Mouse (Mus musculus) urinary bladder, postnatal 14 days (tissue): Measurements from ENCODE around the gene Vsx1.

Source experiments
- DNase-seq: peaks from one replicate; pipeline ENCODE4 v3.0.0; 2021; ENCODE audit warnings: low spot score

Gene Vsx1

DNA sequence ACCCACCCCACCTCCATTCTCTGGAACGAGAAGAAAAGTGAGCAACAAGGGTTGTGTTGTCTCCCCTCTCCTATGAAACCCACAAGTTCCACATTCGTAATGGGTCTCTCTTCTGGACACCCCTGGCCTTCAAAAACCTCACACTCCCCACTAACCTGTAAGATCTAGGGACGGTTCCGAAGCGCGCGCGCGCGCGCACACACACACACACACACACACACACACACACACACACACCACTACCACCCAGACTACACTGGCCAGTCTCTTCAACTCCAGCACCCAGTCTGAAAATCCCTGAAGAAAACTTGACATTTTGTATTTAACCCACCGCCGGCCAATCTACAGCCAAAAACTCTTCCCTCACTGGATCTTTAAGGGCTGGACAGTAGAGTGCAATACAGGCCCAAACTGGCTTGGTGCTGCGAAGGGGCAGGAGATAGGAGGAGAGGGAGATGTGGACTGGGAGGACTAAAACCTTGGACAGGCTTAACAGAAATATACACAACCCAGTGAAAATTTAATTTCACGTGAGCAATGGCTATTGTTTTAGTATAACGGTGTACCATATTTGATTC is at the start of gene Vsx1:
Gene Vsx1 (minus strand): TSS at position 138 of the 578 bp plus-strand sequence.
- no peak for DNase-seq

DNA sequence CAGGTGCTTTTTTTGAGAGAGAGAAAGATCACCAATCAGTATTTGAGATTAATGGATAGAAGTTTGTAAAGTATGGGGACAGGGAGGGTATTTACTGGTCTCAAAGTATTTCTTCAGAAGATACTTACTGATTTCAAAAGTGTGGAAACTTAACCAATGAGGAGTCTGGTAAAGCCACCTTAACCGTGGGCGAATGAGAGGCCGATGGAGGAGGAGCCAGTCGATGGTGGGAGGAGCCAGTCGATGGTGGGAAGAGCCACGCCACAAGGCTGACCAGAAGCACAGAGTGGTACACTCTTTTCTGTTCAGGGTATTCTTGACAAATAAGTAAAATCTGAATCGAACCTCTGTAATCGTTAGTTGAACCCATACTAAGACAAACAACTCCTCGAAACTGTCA is 48.7 kb upstream of the Vsx1 start:
- no peak for DNase-seq

DNA sequence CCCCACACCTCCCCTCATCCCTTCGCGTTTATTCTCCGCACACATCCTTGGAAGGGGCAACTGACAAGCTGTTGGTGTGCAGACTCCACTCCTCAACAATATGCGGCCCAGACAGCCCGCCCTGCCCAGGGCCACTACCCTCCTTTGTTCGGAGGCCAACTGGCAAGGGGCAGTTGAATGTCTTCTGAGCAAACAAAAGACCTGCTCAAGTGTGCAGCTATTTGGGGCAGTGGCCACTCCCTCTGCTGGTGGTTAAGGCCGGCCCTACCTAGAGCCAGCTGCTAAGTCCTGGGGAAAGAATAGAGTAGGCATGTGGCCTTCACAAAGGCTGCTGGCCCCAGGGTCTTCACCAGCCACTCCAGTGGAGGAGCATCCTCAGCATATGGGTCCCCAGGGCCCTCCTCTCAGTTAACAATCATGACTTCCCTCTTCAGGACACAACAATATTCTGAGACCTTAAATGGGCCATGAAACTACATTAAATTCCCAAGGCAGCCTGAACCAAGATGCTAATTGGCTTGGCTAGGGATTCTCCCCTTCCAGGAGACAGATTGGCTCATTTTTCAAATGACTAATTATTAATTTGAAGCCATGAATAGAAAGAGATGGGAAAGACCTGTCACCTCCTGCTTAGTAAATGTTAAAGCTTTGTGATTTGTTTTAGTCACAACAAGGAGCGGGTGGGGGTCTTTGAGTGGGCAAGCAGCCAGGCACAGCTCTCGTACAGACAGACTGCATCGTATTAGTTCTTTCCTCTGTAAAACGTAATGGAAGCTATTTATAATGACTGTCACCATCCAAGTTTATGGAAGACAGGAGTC is 46.8 kb upstream of the Vsx1 start:
- no peak for DNase-seq

DNA sequence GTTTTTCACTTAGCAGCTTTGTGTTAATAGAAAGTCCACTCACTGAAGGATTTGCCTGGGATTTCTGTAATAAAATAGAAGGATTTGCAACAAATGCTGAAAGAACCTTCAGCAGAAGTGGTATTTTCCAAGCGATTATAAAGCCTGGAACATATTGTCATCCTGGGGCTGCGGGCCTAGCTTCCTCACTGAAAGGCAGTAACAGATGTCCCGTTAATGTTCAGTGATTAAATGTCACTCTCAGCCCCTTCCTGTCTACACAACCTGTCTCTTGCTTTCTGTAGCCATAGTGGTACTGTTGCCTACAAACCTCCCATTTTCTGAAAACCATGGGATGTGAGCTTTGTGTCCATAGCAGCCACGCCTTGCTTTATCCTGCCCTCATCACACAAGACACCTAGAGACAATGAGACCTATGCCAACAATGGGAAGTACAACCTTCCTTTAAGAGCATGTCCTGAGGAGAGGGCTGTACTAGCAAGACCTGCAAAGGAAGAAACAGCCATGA is 23.1 kb upstream of the Vsx1 start:
- DNase-seq: no peak

DNA sequence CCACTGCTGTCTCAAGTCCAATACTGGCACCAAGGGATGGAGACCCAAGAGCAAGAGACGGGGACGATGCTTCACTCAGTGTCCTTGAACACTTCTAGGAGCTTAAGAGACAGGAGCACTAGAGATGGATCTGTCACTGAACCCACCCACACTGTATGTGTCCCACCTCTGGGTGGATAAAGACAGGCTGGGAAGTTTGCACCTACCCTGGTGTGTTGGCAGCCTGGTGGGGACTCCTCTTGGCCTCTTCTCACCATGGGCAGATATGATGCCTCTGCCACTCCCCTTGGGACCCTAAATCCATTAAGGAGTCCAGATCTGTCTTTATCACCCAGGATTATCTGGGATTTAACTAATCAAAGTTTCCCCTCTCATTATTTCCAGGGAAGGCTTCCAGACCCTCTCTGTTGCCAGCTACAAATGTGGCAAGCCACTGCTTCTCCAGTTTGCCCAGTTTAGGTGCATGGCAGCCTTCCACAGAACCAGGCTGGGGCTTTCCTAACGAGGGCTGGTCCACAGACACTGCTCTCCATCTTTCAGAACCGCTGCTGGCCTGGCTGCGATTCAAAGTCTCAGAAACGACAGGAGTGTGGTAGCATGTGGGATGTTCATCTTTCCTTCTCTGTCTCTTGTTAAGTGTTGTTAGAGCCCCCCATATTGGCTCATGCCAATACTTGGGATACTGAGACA is 2.5 kb upstream of the Vsx1 start:
- DNase-seq: no peak

DNA sequence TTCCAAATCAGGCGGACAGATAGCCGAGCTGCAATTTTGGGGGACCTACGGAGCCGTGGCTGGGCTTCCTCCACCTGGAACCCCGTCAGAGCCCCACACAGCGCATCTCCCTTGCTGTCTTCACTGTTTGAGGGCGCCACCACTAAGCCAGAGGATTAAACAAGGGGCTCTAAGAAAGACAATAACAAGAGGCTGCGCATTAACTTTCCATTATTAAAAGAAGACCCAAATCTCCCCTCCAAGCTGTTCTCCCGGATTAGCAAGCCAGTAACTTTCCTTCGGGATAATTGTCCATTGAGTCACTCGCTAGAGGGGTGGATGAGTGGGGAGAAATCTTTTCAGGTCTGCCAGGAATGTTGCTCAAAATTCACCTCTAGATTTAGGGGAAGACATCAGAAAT is 1.1 kb upstream of the Vsx1 start:
- DNase-seq: no peak

DNA sequence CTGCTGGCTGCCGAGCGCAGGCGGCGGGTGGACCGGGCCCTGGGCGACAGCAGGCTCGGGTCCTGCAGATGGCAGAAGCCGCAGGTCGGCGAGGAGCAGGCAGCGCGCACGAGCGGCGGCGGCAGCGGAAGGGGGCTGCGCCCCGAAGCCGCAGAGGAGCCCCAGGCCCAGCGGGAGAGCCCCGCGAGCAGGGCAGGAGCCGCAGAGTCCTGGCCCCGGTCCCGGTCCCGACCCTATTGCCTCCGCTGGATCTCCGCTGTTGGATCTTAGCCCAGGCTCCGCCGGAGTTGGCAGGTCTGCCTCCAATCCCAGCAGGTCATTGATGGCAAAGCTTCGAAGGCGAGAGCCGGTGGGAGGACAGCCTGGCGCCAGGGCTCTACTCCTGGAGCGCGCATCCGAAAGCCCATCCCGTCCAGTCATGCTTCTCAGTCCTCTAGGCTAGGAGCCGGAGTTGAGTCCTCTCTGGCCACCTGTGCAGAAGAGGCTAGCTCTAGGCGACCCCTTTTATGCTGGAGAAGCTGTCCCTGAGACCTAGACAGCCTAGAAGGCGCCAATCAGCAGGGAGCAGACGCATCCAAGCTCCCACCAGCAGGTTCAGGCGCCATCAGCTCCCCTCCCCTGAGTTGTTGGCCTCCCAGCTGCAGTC is 496 bp downstream of the Vsx1 start:
- DNase-seq: peak; percentile 33

DNA sequence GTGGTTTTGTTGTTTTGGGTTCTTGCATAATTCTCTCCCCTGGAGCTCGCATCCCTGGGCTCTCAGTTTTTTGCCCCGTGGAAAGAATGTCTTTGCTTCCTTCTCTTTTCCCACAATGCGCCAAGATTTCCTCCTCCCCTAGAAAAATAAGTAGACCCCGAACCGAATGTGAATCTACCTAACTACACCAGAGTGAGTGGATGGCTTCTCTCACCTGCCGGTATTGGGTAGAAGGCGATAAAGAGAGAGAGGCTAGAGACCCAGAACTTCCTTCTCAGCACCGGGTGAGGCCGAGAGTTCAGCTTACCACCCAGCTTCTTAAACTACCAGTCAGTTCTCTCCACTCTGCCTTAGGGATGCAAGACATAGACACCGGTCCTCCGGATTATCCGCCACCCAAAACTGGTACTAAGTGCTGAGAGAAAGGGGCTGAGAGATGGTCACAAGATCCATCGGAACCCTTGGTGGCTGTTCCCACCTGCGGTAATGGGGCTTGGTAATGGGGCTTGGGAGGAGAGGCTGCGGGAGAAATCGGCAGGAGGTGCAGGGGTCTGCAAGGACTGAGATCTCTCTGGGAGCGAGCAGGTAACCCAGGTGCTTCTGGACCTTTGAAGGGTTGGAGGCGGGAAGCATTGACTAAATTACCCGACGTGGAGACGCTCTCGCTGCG is 1.2 kb downstream of the Vsx1 start:
- DNase-seq: no peak

DNA sequence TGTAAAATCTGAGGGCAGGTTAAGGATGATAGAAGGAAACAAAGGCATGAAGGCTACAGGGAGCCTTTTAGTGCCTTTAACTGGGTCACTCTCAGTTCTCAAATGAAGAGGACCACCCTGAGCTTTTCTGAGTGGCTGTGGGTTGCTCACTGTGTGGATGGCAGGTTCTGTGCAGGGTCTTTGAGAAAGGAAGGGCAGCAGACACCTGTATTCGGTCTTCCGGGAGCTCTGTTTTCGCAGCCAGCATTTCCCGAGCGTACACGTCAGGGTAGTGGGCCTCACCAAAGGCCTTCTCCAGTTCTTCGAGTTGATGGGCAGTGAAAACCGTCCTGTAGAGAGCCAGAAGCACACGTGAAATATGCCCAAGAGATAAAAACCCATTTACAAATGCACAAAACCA is 3.8 kb downstream of the Vsx1 start:
- DNase-seq: no peak

DNA sequence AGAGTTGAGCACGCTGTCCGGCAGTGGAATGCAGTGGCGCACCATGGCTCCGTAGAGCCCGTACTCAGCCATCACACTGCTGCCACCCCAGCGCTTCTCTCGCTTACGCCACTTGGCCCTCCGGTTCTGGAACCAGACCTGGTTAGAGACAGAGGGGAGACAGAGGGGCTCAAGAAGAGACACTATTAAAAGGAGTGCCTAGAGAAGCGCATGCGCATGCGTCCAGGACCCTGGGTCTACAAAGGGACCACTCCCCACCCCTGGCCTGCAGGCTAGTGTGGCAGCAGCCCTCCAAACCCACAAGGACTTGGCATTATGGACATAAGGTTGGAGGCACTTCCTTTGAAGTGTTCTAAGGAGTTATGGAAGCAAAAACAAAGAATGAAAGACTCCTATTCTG is 4.7 kb downstream of the Vsx1 start:
- DNase-seq: no peak

DNA sequence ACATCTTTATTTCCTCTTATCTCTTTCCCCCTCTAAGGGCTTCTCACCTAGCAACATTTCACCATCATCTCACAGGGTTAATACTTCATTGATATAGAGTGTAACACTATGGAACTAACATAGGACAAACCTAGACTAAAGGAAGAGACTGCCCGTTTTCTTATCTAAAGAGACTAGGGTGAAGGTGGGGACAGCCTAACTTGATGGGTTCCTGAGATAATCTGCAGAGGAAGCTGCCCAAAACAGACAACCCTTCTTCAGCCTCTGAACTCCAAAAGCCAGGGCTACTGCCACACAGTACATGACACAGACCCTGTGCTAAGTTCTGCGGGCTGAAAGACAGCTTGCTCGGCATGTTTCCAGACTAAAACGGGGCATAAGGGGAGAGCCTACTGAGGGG is 7.6 kb downstream of the Vsx1 start:
- DNase-seq: no peak

DNA sequence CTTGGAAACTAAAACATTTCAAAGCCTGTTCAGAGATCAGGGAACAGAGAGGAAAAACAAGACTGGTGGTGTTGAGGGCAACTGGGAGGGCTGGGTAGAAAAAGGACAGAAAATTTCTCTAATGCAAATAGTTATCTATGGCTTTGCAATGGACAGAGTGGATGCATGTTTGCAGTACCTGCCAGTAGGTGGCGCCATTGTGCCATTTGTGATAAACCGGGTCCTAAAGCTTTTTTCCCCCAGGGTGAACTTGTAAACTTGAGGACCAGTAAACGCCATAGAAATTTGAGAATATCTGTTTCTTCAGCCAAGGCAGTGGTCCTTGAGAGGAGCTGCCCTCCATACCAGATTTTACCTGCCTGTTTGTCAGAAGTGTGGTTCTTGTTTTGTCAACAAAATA is 10.8 kb downstream of the Vsx1 start:
- DNase-seq: peak; percentile 79

DNA sequence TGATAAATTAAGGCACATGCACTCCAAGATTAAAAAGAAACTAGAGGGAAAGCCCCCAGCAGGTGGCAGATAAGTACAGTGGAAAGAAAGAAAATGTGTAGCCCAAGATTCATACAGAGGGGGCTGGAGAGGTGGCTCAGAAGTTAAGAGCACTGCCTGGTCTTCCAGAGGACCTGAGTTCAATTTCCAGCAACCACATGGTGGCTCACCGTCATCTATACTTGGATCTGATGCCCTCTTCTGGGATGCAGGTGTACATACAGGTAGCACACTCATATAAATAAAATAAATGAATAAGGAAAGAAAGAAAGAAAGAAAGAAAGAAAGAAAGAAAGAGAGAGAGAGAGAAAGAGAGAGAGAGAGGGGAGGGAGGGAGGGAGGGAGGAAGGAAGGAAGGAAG is 13.6 kb downstream of the Vsx1 start:
- DNase-seq: no peak

DNA sequence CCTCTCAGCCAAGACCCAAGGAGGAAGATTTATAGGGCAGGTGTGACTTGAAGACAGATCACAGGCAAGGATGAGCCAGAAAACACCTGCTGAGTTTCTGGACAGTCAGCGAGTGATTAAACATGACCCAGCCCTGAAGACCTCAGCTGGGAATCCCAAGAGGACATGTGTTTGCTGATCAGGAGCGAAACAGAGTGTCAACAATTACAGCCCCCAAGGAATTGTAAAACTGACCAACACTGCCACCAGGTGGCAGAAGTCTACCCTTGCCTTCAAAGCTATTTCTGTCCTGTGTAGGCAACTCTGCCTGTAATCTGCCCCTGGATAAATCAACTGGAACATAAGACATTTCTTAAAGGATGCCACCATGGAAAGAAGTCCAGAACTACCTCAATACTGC is 14.3 kb downstream of the Vsx1 start:
- DNase-seq: peak; percentile 64

DNA sequence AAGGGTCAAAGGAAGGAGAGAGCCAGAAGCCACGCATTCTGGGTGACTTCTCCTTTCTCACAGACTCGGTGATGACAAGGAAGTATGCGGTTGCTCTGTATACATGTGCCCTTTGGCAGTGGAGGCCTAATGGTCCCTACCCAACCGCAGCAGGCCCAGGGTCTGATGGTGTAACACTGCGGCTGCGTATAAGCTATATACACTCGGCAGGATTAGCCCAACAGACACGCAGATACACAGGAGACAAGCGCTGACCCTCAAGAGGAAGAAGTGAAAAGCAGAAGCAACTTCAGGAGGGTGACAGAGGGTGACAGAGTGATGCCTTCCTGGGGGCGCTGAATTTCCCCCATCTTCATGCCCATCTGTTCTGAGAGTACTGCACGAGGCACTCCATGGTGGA is 15.2 kb downstream of the Vsx1 start:
- DNase-seq: no peak

DNA sequence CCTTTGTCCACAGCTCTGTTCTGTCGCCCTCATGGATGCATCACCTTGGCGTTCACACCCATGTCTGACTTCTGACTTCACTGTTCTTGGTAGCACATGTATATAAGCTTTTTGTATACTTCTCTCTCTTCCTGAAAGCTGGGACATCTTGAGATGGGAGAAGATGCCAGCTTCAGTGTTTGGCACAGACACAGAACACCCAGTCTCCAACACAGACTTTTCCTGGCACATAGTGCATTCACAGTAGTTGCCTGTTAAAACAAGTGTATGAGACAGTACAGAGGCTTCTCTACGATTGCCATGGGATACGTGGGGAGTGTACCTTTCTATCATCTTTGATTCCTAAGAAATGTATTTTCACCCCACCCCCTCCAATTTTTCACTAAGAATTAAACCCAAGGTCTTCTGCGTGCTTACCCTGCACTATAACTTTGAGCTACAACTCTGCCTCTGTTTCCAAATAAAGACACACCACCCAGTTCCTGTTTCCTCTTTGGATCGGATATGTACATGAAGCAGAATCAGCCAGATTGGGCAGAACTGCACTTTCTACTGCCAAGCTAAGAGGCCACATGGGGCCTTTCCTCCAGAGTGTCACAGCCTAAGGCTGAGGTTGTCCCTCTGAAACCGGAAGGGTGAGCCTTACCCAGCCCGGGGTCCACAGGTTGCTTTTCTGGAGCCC is 17.4 kb downstream of the Vsx1 start:
- DNase-seq: no peak

DNA sequence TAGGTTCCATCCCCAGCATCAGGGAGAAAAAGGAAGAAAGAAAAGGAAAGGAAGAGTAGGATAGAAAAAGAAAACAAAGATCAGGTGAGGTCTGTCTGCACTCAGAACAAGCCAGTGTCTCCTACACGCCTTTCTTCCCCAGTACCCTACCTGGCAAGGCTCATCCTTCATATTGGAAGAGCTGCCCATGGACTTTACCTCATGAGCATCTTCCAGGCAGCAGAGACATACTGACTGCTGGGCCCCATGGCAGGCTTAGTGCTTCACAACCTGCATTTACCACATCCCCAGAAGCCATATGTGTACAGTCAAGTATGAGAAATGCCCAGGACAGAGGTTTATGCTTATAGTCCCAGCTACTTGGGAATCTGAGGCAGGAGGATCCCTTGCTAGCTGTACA is 18.2 kb downstream of the Vsx1 start:
- no peak for DNase-seq

DNA sequence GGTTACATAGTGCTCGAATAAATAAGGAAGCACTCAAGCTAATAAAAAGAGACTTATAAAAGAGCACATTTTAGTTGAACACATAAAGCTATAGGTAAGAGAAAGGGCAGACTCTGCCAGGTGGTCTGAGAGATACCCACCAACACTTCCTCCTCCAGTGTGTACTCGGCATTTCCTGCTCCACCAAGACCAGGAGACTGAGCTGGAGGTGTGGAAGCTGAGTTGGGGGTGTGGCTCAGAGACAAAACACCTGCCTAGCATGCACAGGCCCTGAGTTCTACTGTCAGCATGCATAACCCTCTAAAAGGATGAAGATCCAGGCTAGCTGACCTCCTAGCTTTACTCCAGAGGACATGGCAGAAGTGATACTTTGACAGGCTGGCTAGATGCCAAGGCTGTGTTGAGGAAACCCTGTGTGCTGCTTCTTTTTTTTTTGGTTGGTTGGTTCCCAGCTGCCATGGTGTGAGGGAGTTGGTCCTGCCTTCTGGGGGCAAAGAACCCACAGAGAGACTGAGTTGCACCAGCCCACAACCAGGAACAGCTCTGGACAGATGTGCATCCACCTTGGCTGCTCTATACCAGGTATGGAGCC is 19.6 kb downstream of the Vsx1 start:
- peak; percentile 14 for DNase-seq

DNA sequence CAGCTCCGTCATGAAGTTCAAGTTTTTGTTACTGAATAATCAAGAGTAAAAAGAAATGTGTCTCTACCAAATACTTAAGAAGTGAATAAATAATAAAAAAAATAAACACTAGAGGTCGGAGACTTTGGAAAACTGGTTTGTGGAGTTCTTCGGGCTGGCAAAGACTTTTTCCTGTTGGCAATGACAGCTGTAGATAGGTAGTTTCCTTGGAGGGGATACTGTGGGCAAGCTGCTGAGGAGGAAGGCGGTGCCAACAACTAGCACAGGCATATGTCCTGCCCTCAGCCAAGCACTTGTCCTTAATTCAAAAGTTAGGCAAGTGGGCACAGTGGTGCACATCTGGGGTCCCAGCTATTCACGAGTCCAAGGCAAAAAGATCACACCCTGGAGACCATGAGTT is 20.2 kb downstream of the Vsx1 start:
- peak; percentile 37 for DNase-seq

DNA sequence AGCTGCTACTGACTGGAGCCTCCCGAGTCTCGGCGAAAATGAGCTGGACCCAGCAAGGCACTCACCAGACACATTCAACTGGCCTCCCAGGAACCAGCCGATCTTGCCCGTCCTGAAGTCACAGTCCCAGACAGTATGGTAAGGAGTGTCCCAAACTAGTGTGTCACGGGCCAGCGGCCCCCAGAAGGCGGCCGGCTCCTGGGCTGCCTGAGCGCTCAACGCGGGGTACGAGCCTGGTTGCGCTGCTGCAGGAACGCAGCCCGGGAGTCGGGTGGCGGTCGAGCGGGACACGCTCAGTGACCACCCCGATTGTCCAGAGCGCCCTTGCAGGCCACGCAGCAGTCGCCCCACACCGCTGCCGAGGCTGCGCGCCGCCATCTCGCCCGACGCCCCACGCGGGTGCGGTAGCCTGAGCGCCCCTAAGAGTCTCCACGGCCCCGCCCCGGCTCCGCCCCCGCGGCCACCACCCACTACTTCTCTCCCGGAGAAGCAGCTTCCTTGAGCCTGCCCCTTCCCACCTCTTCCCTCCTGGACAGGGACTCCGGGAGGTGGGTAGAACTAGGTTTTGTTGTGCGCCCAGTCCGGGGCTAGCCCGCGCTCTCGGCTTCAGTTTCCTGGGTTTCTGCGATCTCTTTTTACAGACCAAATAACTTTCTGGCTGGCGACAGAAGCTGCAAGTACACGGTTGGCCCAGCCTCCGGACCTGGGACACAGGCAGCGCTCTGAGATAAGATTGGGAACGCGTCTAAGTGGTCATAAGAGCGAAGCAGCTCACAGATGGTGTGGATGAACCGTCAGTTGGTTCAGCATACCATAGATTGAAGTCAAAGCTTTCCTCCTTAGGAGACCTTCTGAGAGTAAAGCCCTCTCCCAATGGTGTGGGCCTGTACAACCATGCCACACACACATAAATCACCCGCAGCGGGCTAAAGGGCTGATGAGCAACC is 21.1 kb downstream of the Vsx1 start, which contains the start of gene Acss1:
Gene Acss1 (minus strand): TSS at position 681 of the 947 bp plus-strand sequence.
- peak; percentile 72 for DNase-seq
